Mouse (Mus musculus) lung, embryonic 15.5 days (tissue): ENCODE results near the gene Maml2. TPM values are rescaled to one million over a fixed set of nuclear protein-coding genes. Genes with fewer than 3 reads are reported as not detected.

ENCODE experiments used
- ATAC-seq: fragments of 200-750 bp; cut with Nextera tagmentation; 2 replicates; pipeline ENCODE4 v1.8.0; 2017; ENCODE audit warnings: moderate number of reproducible peaks, borderline replicate concordance; ENCODE audit not compliant: low FRiP score, low TSS enrichment; ENCODE audit errors: extremely low read depth
- H3K27ac ChIP-seq: fragments of 300-500 bp; sonication (generic); 2 replicates; pipeline ENCODE4 v1.5.1; 2015; ENCODE audit warnings: moderate library complexity, mild to moderate bottlenecking, inconsistent platforms
- H3K27me3 ChIP-seq: fragments of 300-500 bp; sonication (generic); 2 replicates; pipeline ENCODE4 v1.6.1; 2015; ENCODE audit warnings: inconsistent platforms
- H3K36me3 ChIP-seq: fragments of 300-500 bp; sonication (generic); 2 replicates; pipeline ENCODE4 v1.6.1; 2015; ENCODE audit warnings: inconsistent platforms
- H3K4me1 ChIP-seq: fragments of 300-500 bp; sonication (generic); 2 replicates; pipeline ENCODE4 v1.6.1; 2015; ENCODE audit warnings: inconsistent platforms
- H3K4me2 ChIP-seq: fragments of 300-500 bp; sonication (generic); 2 replicates; pipeline ENCODE4 v1.6.1; 2015; ENCODE audit warnings: inconsistent platforms, mild to moderate bottlenecking, moderate library complexity
- H3K4me3 ChIP-seq: fragments of 300-500 bp; sonication (generic); 2 replicates; pipeline ENCODE4 v1.5.1; 2015; ENCODE audit warnings: mild to moderate bottlenecking, inconsistent platforms
- H3K9ac ChIP-seq: fragments of 300-500 bp; sonication (generic); 2 replicates; pipeline ENCODE4 v1.6.1; 2015; ENCODE audit warnings: inconsistent platforms
- H3K9me3 ChIP-seq: fragments of 300-500 bp; sonication (generic); 2 replicates; pipeline ENCODE4 v1.6.1; 2016; ENCODE audit warnings: inconsistent platforms
- whole genome bisulfite sequencing: fragments of 180-500 bp; shearing (Covaris S2); methylation state at CpG from one replicate; pipeline ENCODE4 v1.1.7; 2015; 5-methylcytosine and 5-hydroxymethylcytosine counted together
- polyA plus RNA-seq: library from polyadenylated mRNA; unstranded; fragments of >200 nt; fragmentation: Nextera tagmentation; extraction: Ambion mirVana; gene quantifications from 2 replicates; pipeline ENCODE4 v1.2.1, GENCODE M21; 2015

The Maml2 gene
- polyA plus RNA-seq, 1 experiment from 2014 or later = 14.5 TPM

GRCm38 (mm10) chr9:13431646-13432045 is 133.9 kb downstream of the Maml2 start:
- Histone ChIP-seq H3K4me2 (no peak overlapping the region), H3K4me1 (peaks cover 25% of the 10 kb centered on the region), H3K4me3 (no peak overlapping the region), H3K9ac (no peak overlapping the region), H3K27me3 (no peaks in the 10 kb centered on the region), H3K27ac (no peak overlapping the region), H3K36me3 (no peaks in the 10 kb centered on the region), H3K9me3 (no peaks in the 10 kb centered on the region)
- no peak for ATAC-seq
- WGBS = 93% methylated on average over 3 of the region's 3 CpGs

DNA sequence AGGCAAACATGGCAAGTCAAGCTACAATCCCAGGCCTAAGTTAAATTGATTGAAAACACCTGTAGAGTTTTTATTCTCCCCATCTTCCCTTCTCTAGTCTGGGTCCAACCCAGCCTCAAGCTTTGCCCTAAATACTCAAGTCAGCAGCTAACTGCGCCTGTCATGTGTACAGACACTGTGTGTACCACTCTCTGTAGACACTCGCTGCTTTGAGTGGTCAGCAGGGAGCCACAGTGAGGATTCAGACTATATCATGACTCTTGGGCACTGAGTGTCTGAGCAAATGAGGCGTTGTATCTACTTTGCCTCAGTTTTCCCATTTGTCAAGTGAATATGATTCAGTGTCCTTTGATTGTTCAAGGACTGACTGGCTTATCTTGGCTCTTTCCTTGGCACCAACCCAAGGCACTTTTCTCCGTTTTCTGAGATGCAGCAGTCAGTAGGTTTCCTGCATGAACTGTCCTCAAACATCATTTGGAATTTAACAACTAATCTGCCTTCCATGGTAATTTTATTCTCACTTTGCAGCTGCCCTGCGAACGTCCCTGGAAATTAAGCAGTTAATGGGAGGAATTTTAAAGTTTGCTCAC is 135.8 kb downstream of the Maml2 start:
- Histone ChIP-seq H3K27me3 (no peaks in the 10 kb centered on the region), H3K4me1 (peaks cover 15% of the 10 kb centered on the region), H3K4me2 (no peak overlapping the region), H3K36me3 (no peaks in the 10 kb centered on the region), H3K9ac (no peak overlapping the region), H3K4me3 (no peak overlapping the region), H3K9me3 (no peaks in the 10 kb centered on the region), H3K27ac (no peak overlapping the region)
- 43% methylated on average over 6 of the region's 6 CpGs for WGBS
- no peak for ATAC-seq

GRCm38 (mm10) chr9:13440911-13441310 is 143.2 kb downstream of the Maml2 start:
- no peak for ATAC-seq
- Histone ChIP-seq H3K27me3 (no peaks in the 10 kb centered on the region), H3K9ac (no peak overlapping the region), H3K4me2 (no peak overlapping the region), H3K36me3 (no peaks in the 10 kb centered on the region), H3K9me3 (no peaks in the 10 kb centered on the region), H3K4me3 (no peak overlapping the region), H3K4me1 (peaks cover 5% of the 10 kb centered on the region; the same call in 1 of the 2 replicates), H3K27ac (no peak overlapping the region)
- 52% methylated on average over 6 of the region's 6 CpGs for WGBS

GRCm38 (mm10) chr9:13442012-13442735 is 144.4 kb downstream of the Maml2 start:
- Histone ChIP-seq H3K4me2 (no peak overlapping the region), H3K4me3 (no peak overlapping the region), H3K27me3 (no peaks in the 10 kb centered on the region), H3K27ac (0 out of 2 replicates have a peak overlapping the region, but pooled peaks have one; percentile 4), H3K9ac (no peak overlapping the region), H3K9me3 (no peaks in the 10 kb centered on the region), H3K36me3 (no peaks in the 10 kb centered on the region), H3K4me1 (peaks cover 14% of the 10 kb centered on the region; the same call in 1 of the 2 replicates)
- WGBS = 47% methylated on average over 13 of the region's 13 CpGs
- no peak for ATAC-seq

GRCm38 (mm10) chr9:13443484-13444211 is 145.9 kb downstream of the Maml2 start:
- WGBS = 65% methylated on average over 1 of the region's 1 CpGs
- Histone ChIP-seq H3K4me3 (no peak overlapping the region), H3K9ac (no peak overlapping the region), H3K4me1 (peaks cover 21% of the 10 kb centered on the region; the same call in 1 of the 2 replicates), H3K9me3 (no peaks in the 10 kb centered on the region), H3K27ac (no peak overlapping the region), H3K36me3 (no peaks in the 10 kb centered on the region), H3K4me2 (no peak overlapping the region), H3K27me3 (no peaks in the 10 kb centered on the region)
- ATAC-seq = no peak

GRCm38 (mm10) chr9:13446236-13446635 is 148.5 kb downstream of the Maml2 start:
- no peak overlapping the region for H3K27ac ChIP-seq
- H3K4me1 ChIP-seq = peaks cover 29% of the 10 kb centered on the region
- no peaks in the 10 kb centered on the region for H3K9me3 ChIP-seq
- no peak overlapping the region for H3K9ac ChIP-seq
- ATAC-seq = no peak
- WGBS = 74% methylated on average over 1 of the region's 1 CpGs
- no peak overlapping the region for H3K4me3 ChIP-seq
- no peaks in the 10 kb centered on the region for H3K27me3 ChIP-seq
- H3K4me2 ChIP-seq = no peak overlapping the region
- H3K36me3 ChIP-seq = no peaks in the 10 kb centered on the region

DNA sequence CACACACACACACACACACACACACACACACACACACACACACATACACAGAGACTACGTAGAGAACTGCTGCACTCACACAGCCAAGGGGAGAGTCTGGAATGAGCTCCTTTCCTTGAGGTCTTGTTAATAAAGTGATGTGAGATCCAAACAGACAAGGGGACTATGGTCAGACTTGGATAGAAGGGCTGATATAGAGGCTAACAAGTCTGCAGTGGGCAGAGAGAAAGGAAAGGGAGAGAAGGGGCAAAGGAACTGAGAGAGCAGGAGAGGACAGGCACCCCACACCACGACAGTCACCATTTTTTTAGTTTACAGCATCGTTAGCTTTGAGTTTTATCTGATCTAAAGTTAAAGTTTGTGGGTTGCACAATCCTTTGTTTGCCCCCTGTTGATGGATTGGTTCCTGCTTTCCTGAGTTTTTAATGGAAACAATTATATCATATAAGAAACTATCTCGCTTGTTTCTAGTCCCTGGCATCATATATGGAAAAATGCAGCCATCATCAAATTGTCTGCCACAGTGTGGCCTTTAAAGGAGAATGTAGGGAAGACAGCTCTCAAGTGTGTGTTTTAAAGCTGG is 149.0 kb downstream of the Maml2 start, which contains the start of gene Gm17571:
Gene Gm17571, minus strand, starts transcription at position 51 of the 583 bp plus-strand sequence.
- H3K4me1 ChIP-seq = peaks cover 29% of the 10 kb centered on the region
- 30% methylated on average over 4 of the region's 4 CpGs for WGBS

GRCm38 (mm10) chr9:13448716-13449115 is 151.0 kb downstream of the Maml2 start:
- no peaks in the 10 kb centered on the region for H3K27me3 ChIP-seq

More for the DNA sequence above, 149.0 kb downstream of the Maml2 start, which contains the start of gene Gm17571:
- H3K36me3 ChIP-seq = no peaks in the 10 kb centered on the region
- peak; percentile 14; the same call in 1 of the 2 replicates for ATAC-seq
- no peaks in the 10 kb centered on the region for H3K9me3 ChIP-seq
- H3K27me3 ChIP-seq = no peaks in the 10 kb centered on the region
- no peak within 1 kb of the TSS for H3K4me2 ChIP-seq
- no peak within 1 kb of the TSS for H3K9ac ChIP-seq
- H3K27ac ChIP-seq = peak within 1 kb of the TSS; percentile 31; the same call in 1 of the 2 replicates
- no peak within 1 kb of the TSS for H3K4me3 ChIP-seq

DNA sequence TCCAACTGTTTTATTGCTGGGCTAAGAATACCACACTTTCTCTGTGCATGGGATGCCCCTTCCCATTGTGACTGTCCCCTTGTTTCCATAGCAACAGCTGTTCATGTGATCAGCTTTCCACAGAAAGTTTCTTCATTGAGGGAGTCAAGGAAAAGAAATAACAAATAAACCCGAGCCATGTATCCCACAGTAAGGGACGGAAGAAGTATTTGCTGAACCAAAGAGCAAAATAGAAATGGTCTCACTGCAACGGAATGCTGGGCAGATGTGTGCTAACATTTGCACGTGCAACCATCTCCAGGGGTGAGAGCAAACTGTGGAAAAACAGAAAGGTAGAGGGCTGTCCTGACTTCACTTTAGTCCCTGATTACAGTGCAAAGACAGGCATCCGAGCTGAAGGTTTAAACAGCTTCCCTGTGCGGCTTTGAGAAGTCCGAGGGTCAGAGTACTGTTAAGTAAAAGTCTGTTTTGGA is 156.9 kb downstream of the Maml2 start:
- Histone ChIP-seq H3K36me3 (no peaks in the 10 kb centered on the region), H3K27ac (peak overlapping the region; percentile 72), H3K27me3 (no peaks in the 10 kb centered on the region), H3K4me1 (peaks cover 20% of the 10 kb centered on the region), H3K4me3 (no peak overlapping the region), H3K4me2 (0 out of 2 replicates have a peak overlapping the region, but pooled peaks have one; percentile 13), H3K9ac (no peak overlapping the region), H3K9me3 (no peaks in the 10 kb centered on the region)
- peak; percentile 55; the same call in 1 of the 2 replicates for ATAC-seq
- 20% methylated on average over 7 of the region's 7 CpGs for WGBS

More at GRCm38 (mm10) chr9:13448716-13449115, 151.0 kb downstream of the Maml2 start:
- no peaks in the 10 kb centered on the region for H3K9me3 ChIP-seq
- 80% methylated on average over 3 of the region's 3 CpGs for WGBS
- ATAC-seq = no peak
- H3K36me3 ChIP-seq = no peaks in the 10 kb centered on the region
- H3K27ac ChIP-seq = no peak overlapping the region
- no peak overlapping the region for H3K9ac ChIP-seq
- no peak overlapping the region for H3K4me2 ChIP-seq
- peaks cover 24% of the 10 kb centered on the region for H3K4me1 ChIP-seq
- no peak overlapping the region for H3K4me3 ChIP-seq

- ATAC-seq = no peak
- H3K9ac ChIP-seq = no peak overlapping the region
- no peaks in the 10 kb centered on the region for H3K36me3 ChIP-seq
- no peak overlapping the region for H3K4me2 ChIP-seq
- WGBS = 14% methylated on average over 1 of the region's 1 CpGs
- peaks cover 20% of the 10 kb centered on the region for H3K4me1 ChIP-seq
- H3K27me3 ChIP-seq = no peaks in the 10 kb centered on the region
- H3K9me3 ChIP-seq = no peaks in the 10 kb centered on the region
- H3K4me3 ChIP-seq = no peak overlapping the region
- H3K27ac ChIP-seq = peak overlapping the region; percentile 72
Measured at GRCm38 (mm10) chr9:13455231-13455630, 157.5 kb downstream of the Maml2 start.

- H3K9me3 ChIP-seq = no peaks in the 10 kb centered on the region
- 77% methylated on average over 6 of the region's 6 CpGs for WGBS
- H3K4me3 ChIP-seq = no peak overlapping the region
- H3K27me3 ChIP-seq = no peaks in the 10 kb centered on the region
- H3K4me1 ChIP-seq = peaks cover 20% of the 10 kb centered on the region
- H3K9ac ChIP-seq = no peak overlapping the region
- no peak overlapping the region for H3K4me2 ChIP-seq
- no peak for ATAC-seq
- no peak overlapping the region for H3K27ac ChIP-seq
- H3K36me3 ChIP-seq = no peaks in the 10 kb centered on the region
Measured at GRCm38 (mm10) chr9:13457774-13458173, 160.0 kb downstream of the Maml2 start.
